Mouse (Mus musculus): ENCODE data around the gene Gm20388. TPM values are rescaled to one million over a fixed set of nuclear protein-coding genes. Genes with fewer than 3 reads are reported as not detected.

Gm20388 gene
- polyA plus RNA-seq, 1 experiment from 2014 or later, result not detected

- WGBS (ENCODE audit: insufficient replicate concordance), result 84% methylated on average over 6 of the region's 6 CpGs
- peaks cover 97% of the 10 kb centered on the region for H3K27me3 ChIP-seq
- no peak overlapping the region for H3K9ac ChIP-seq
- ATAC-seq (ENCODE audit: low read depth), result no peak
- DNase-seq, result no peak
- H3K36me3 ChIP-seq, result no peaks in the 10 kb centered on the region
- no peak overlapping the region for H3K4me3 ChIP-seq (replicated peaks)
- H3K27ac ChIP-seq, result no peak overlapping the region
- H3K9me3 ChIP-seq (replicated peaks), result no peaks in the 10 kb centered on the region
- no peak overlapping the region for H3K4me2 ChIP-seq
- H3K4me1 ChIP-seq (replicated peaks), result peaks cover 33% of the 10 kb centered on the region
Observed at GRCm38 (mm10) chr8:122725187-122725586, 2814.5 kb downstream of the Gm20388 start.

- H3K9ac ChIP-seq, result no peak overlapping the region
- H3K27ac ChIP-seq, result no peak overlapping the region
- H3K9me3 ChIP-seq (replicated peaks), result no peaks in the 10 kb centered on the region
- H3K4me1 ChIP-seq (replicated peaks), result peaks cover 18% of the 10 kb centered on the region
- H3K4me3 ChIP-seq (replicated peaks), result no peak overlapping the region
- H3K4me2 ChIP-seq, result no peak overlapping the region
- WGBS (ENCODE audit: insufficient replicate concordance), result 59% methylated on average over 2 of the region's 2 CpGs
- peaks cover 94% of the 10 kb centered on the region for H3K27me3 ChIP-seq
- no peak for DNase-seq
- H3K36me3 ChIP-seq, result no peaks in the 10 kb centered on the region
- no peak for ATAC-seq (ENCODE audit: low read depth)
Observed at GRCm38 (mm10) chr8:122726789-122727188, 2816.1 kb downstream of the Gm20388 start.

GRCm38 (mm10) chr8:122727412-122727811, 2816.8 kb downstream of the Gm20388 start:
- ATAC-seq (ENCODE audit: low read depth), result no peak

GRCm38 (mm10) chr8:122728630-122729029, 2818.0 kb downstream of the Gm20388 start:
- ATAC-seq (ENCODE audit: low read depth), result no peak
- Histone ChIP-seq H3K36me3 (no peaks in the 10 kb centered on the region), H3K4me3 (replicated peaks) (no peak overlapping the region), H3K27me3 (peaks cover 94% of the 10 kb centered on the region), H3K27ac (no peak overlapping the region), H3K9ac (no peak overlapping the region), H3K4me2 (no peak overlapping the region), H3K9me3 (replicated peaks) (no peaks in the 10 kb centered on the region), H3K4me1 (replicated peaks) (no peaks in the 10 kb centered on the region)
- no peak for DNase-seq
- WGBS (ENCODE audit: insufficient replicate concordance), result 53% methylated on average over 3 of the region's 3 CpGs

More at GRCm38 (mm10) chr8:122727412-122727811, 2816.8 kb downstream of the Gm20388 start:
- peaks cover 94% of the 10 kb centered on the region for H3K27me3 ChIP-seq
- DNase-seq, result no peak
- no peak overlapping the region for H3K9ac ChIP-seq
- H3K9me3 ChIP-seq (replicated peaks), result no peaks in the 10 kb centered on the region
- 61% methylated on average over 5 of the region's 5 CpGs for WGBS (ENCODE audit: insufficient replicate concordance)
- no peak overlapping the region for H3K4me2 ChIP-seq
- H3K27ac ChIP-seq, result no peak overlapping the region
- no peaks in the 10 kb centered on the region for H3K36me3 ChIP-seq
- no peak overlapping the region for H3K4me3 ChIP-seq (replicated peaks)
- H3K4me1 ChIP-seq (replicated peaks), result peaks cover 12% of the 10 kb centered on the region

GRCm38 (mm10) chr8:122735110-122735509, 2824.5 kb downstream of the Gm20388 start:
- Histone ChIP-seq H3K4me2 (peak overlapping the region; percentile 49), H3K27ac (peak overlapping the region; percentile 70)

GRCm38 (mm10) chr8:122735542-122736473, 2825.2 kb downstream of the Gm20388 start:
- Histone ChIP-seq H3K4me3 (replicated peaks) (peak overlapping the region; percentile 4), H3K9me3 (replicated peaks) (no peaks in the 10 kb centered on the region), H3K9ac (peak overlapping the region; percentile 53), H3K27me3 (peaks cover 77% of the 10 kb centered on the region), H3K36me3 (no peaks in the 10 kb centered on the region), H3K27ac (peak overlapping the region; percentile 70), H3K4me2 (peak overlapping the region; percentile 49), H3K4me1 (replicated peaks) (peaks cover 55% of the 10 kb centered on the region)
- WGBS (ENCODE audit: insufficient replicate concordance), result 13% methylated on average over 19 of the region's 19 CpGs
- ATAC-seq (ENCODE audit: low read depth), result peak; percentile 93
- DNase-seq, result peak; percentile 82

More at GRCm38 (mm10) chr8:122735110-122735509, 2824.5 kb downstream of the Gm20388 start:
- Histone ChIP-seq H3K4me3 (replicated peaks) (no peak overlapping the region), H3K9me3 (replicated peaks) (no peaks in the 10 kb centered on the region), H3K36me3 (no peaks in the 10 kb centered on the region), H3K4me1 (replicated peaks) (peaks cover 55% of the 10 kb centered on the region), H3K27me3 (peaks cover 75% of the 10 kb centered on the region), H3K9ac (peak overlapping the region; percentile 42)
- DNase-seq (no peak), ATAC-seq (ENCODE audit: low read depth) (no peak)
- WGBS (ENCODE audit: insufficient replicate concordance), result 48% methylated on average over 3 of the region's 3 CpGs

- H3K9me3 ChIP-seq (replicated peaks), result no peaks in the 10 kb centered on the region
- ATAC-seq (ENCODE audit: low read depth) (no peak), DNase-seq (no peak)
- WGBS (ENCODE audit: insufficient replicate concordance), result 72% methylated on average over 11 of the region's 11 CpGs
- H3K4me2 ChIP-seq, result peak overlapping the region; percentile 49
- H3K4me1 ChIP-seq (replicated peaks), result peaks cover 55% of the 10 kb centered on the region
- peak overlapping the region; percentile 4 for H3K4me3 ChIP-seq (replicated peaks)
- H3K27ac ChIP-seq, result peak overlapping the region; percentile 66
- peak overlapping the region; percentile 53 for H3K9ac ChIP-seq
- H3K27me3 ChIP-seq, result peaks cover 81% of the 10 kb centered on the region
- H3K36me3 ChIP-seq, result no peaks in the 10 kb centered on the region
Observed at GRCm38 (mm10) chr8:122736623-122737022, 2826.0 kb downstream of the Gm20388 start.

GRCm38 (mm10) chr8:122737071-122737470, 2826.4 kb downstream of the Gm20388 start:
- Histone ChIP-seq H3K27ac (peak overlapping the region; percentile 66), H3K27me3 (peaks cover 81% of the 10 kb centered on the region), H3K4me2 (peak overlapping the region; percentile 49; the same call in 1 of the 2 replicates), H3K36me3 (no peaks in the 10 kb centered on the region), H3K4me3 (replicated peaks) (no peak overlapping the region), H3K4me1 (replicated peaks) (peaks cover 55% of the 10 kb centered on the region), H3K9me3 (replicated peaks) (no peaks in the 10 kb centered on the region), H3K9ac (0 out of 2 replicates have a peak overlapping the region, but pooled peaks have one; percentile 2)
- 40% methylated on average over 4 of the region's 4 CpGs for WGBS (ENCODE audit: insufficient replicate concordance)
- DNase-seq, result no peak
- ATAC-seq (ENCODE audit: low read depth), result no peak

GRCm38 (mm10) chr8:122737886-122738285, 2827.2 kb downstream of the Gm20388 start:
- no peak overlapping the region for H3K27ac ChIP-seq

GRCm38 (mm10) chr8:122739102-122739725, 2828.6 kb downstream of the Gm20388 start:
- Histone ChIP-seq H3K27me3 (peaks cover 81% of the 10 kb centered on the region), H3K4me1 (replicated peaks) (peaks cover 55% of the 10 kb centered on the region), H3K4me3 (replicated peaks) (no peak overlapping the region), H3K36me3 (no peaks in the 10 kb centered on the region), H3K4me2 (no peak overlapping the region), H3K9me3 (replicated peaks) (no peaks in the 10 kb centered on the region), H3K9ac (no peak overlapping the region), H3K27ac (no peak overlapping the region)
- DNase-seq (no peak), ATAC-seq (ENCODE audit: low read depth) (no peak)
- WGBS (ENCODE audit: insufficient replicate concordance), result 33% methylated on average over 11 of the region's 11 CpGs

More at GRCm38 (mm10) chr8:122737886-122738285, 2827.2 kb downstream of the Gm20388 start:
- DNase-seq, result no peak
- Histone ChIP-seq H3K36me3 (no peaks in the 10 kb centered on the region), H3K4me3 (replicated peaks) (no peak overlapping the region), H3K27me3 (peaks cover 81% of the 10 kb centered on the region), H3K4me1 (replicated peaks) (peaks cover 55% of the 10 kb centered on the region), H3K9me3 (replicated peaks) (no peaks in the 10 kb centered on the region), H3K9ac (no peak overlapping the region), H3K4me2 (no peak overlapping the region)
- no peak for ATAC-seq (ENCODE audit: low read depth)
- 84% methylated on average over 6 of the region's 6 CpGs for WGBS (ENCODE audit: insufficient replicate concordance)

GRCm38 (mm10) chr8:122742471-122742870, 2831.8 kb downstream of the Gm20388 start:
- Histone ChIP-seq H3K36me3 (no peaks in the 10 kb centered on the region), H3K4me3 (replicated peaks) (no peak overlapping the region), H3K9ac (no peak overlapping the region), H3K27ac (no peak overlapping the region), H3K4me1 (replicated peaks) (peaks cover 23% of the 10 kb centered on the region), H3K4me2 (no peak overlapping the region), H3K27me3 (peaks cover 97% of the 10 kb centered on the region), H3K9me3 (replicated peaks) (no peaks in the 10 kb centered on the region)
- ATAC-seq (ENCODE audit: low read depth) (no peak), DNase-seq (no peak)
- WGBS (ENCODE audit: insufficient replicate concordance), result 35% methylated on average over 19 of the region's 19 CpGs

Measured in liver, embryonic 13.5 days (tissue).